Mouse (Mus musculus): ENCODE results near the gene Prkag2. TPM values are rescaled to one million over a fixed set of nuclear protein-coding genes. Genes with fewer than 3 reads are reported as not detected.

The Prkag2 gene
- polyA plus RNA-seq, 1 experiment from 2014 or later = 32.6 TPM

- no peak overlapping the region for H3K4me2 ChIP-seq (ENCODE audit: low read depth, severe bottlenecking)
- H3K27me3 ChIP-seq (ENCODE audit: control insufficient read depth, insufficient read depth, low read length) = no peaks in the 10 kb centered on the region
- H3K27ac ChIP-seq (replicated peaks; ENCODE audit: low read depth, low read length) = no peak overlapping the region
- H3K9ac ChIP-seq (ENCODE audit: low read length) = no peak overlapping the region
- WGBS = 88% methylated on average over 4 of the region's 4 CpGs
- H3K9me3 ChIP-seq (ENCODE audit: control insufficient read depth, low read length) = no peaks in the 10 kb centered on the region
- DNase-seq (ENCODE audit: low spot score) (no peak), ATAC-seq (ENCODE audit: insufficient number of reproducible peaks, low FRiP score, low TSS enrichment, low read depth) (no peak)
- no peak overlapping the region for H3K4me3 ChIP-seq (ENCODE audit: low read depth, low read length)
- H3K4me1 ChIP-seq (ENCODE audit: control insufficient read depth, insufficient read depth, low read length) = peaks cover 4% of the 10 kb centered on the region; the same call in 1 of the 2 replicates
- no peaks in the 10 kb centered on the region for H3K36me3 ChIP-seq (ENCODE audit: control insufficient read depth, insufficient read depth, low read length)
Measured at GRCm38 (mm10) chr5:24999351-24999750, 101.1 kb downstream of the Prkag2 start.

- H3K9me3 ChIP-seq (ENCODE audit: control insufficient read depth, low read length) = no peaks in the 10 kb centered on the region
- H3K4me2 ChIP-seq (ENCODE audit: low read depth, severe bottlenecking) = no peak overlapping the region
- DNase-seq (ENCODE audit: low spot score) = no peak
- no peak overlapping the region for H3K4me3 ChIP-seq (ENCODE audit: low read depth, low read length)
- H3K9ac ChIP-seq (ENCODE audit: low read length) = no peak overlapping the region
- no peaks in the 10 kb centered on the region for H3K36me3 ChIP-seq (ENCODE audit: control insufficient read depth, insufficient read depth, low read length)
- no peaks in the 10 kb centered on the region for H3K4me1 ChIP-seq (ENCODE audit: control insufficient read depth, insufficient read depth, low read length)
- 58% methylated on average over 13 of the region's 13 CpGs for WGBS
- ATAC-seq (ENCODE audit: insufficient number of reproducible peaks, low FRiP score, low TSS enrichment, low read depth) = no peak
- no peak overlapping the region for H3K27ac ChIP-seq (replicated peaks; ENCODE audit: low read depth, low read length)
- H3K27me3 ChIP-seq (ENCODE audit: control insufficient read depth, insufficient read depth, low read length) = no peaks in the 10 kb centered on the region
Measured at GRCm38 (mm10) chr5:24995576-24996100, 104.8 kb downstream of the Prkag2 start.

- no peak overlapping the region for H3K9ac ChIP-seq (ENCODE audit: low read length)
- no peaks in the 10 kb centered on the region for H3K4me1 ChIP-seq (ENCODE audit: control insufficient read depth, insufficient read depth, low read length)
- H3K27me3 ChIP-seq (ENCODE audit: control insufficient read depth, insufficient read depth, low read length) = no peaks in the 10 kb centered on the region
- H3K4me3 ChIP-seq (ENCODE audit: low read depth, low read length) = no peak overlapping the region
- WGBS = 65% methylated on average over 3 of the region's 3 CpGs
- DNase-seq (ENCODE audit: low spot score) = no peak
- no peaks in the 10 kb centered on the region for H3K9me3 ChIP-seq (ENCODE audit: control insufficient read depth, low read length)
- H3K27ac ChIP-seq (replicated peaks; ENCODE audit: low read depth, low read length) = no peak overlapping the region
- no peak for ATAC-seq (ENCODE audit: insufficient number of reproducible peaks, low FRiP score, low TSS enrichment, low read depth)
- no peak overlapping the region for H3K4me2 ChIP-seq (ENCODE audit: low read depth, severe bottlenecking)
- no peaks in the 10 kb centered on the region for H3K36me3 ChIP-seq (ENCODE audit: control insufficient read depth, insufficient read depth, low read length)
Measured at GRCm38 (mm10) chr5:24993190-24993589, 107.3 kb downstream of the Prkag2 start.

GRCm38 (mm10) chr5:24991575-24991974 is 108.9 kb downstream of the Prkag2 start:
- 65% methylated on average over 1 of the region's 1 CpGs for WGBS
- ATAC-seq (ENCODE audit: insufficient number of reproducible peaks, low FRiP score, low TSS enrichment, low read depth) = no peak

GRCm38 (mm10) chr5:24990460-24990859 is 110.0 kb downstream of the Prkag2 start:
- H3K9me3 ChIP-seq (ENCODE audit: control insufficient read depth, low read length) = no peaks in the 10 kb centered on the region
- H3K4me3 ChIP-seq (ENCODE audit: low read depth, low read length) = no peak overlapping the region
- H3K4me1 ChIP-seq (ENCODE audit: control insufficient read depth, insufficient read depth, low read length) = no peaks in the 10 kb centered on the region
- no peak overlapping the region for H3K9ac ChIP-seq (ENCODE audit: low read length)
- no peak overlapping the region for H3K4me2 ChIP-seq (ENCODE audit: low read depth, severe bottlenecking)
- DNase-seq (ENCODE audit: low spot score) (no peak), ATAC-seq (ENCODE audit: insufficient number of reproducible peaks, low FRiP score, low TSS enrichment, low read depth) (no peak)
- H3K27ac ChIP-seq (replicated peaks; ENCODE audit: low read depth, low read length) = no peak overlapping the region
- H3K36me3 ChIP-seq (ENCODE audit: control insufficient read depth, insufficient read depth, low read length) = no peaks in the 10 kb centered on the region
- WGBS = 76% methylated on average over 5 of the region's 5 CpGs
- H3K27me3 ChIP-seq (ENCODE audit: control insufficient read depth, insufficient read depth, low read length) = no peaks in the 10 kb centered on the region

More at GRCm38 (mm10) chr5:24991575-24991974, 108.9 kb downstream of the Prkag2 start:
- H3K36me3 ChIP-seq (ENCODE audit: control insufficient read depth, insufficient read depth, low read length) = no peaks in the 10 kb centered on the region
- H3K4me2 ChIP-seq (ENCODE audit: low read depth, severe bottlenecking) = no peak overlapping the region
- no peak overlapping the region for H3K9ac ChIP-seq (ENCODE audit: low read length)
- H3K27me3 ChIP-seq (ENCODE audit: control insufficient read depth, insufficient read depth, low read length) = no peaks in the 10 kb centered on the region
- no peak overlapping the region for H3K4me3 ChIP-seq (ENCODE audit: low read depth, low read length)
- no peaks in the 10 kb centered on the region for H3K9me3 ChIP-seq (ENCODE audit: control insufficient read depth, low read length)
- no peak overlapping the region for H3K27ac ChIP-seq (replicated peaks; ENCODE audit: low read depth, low read length)
- no peaks in the 10 kb centered on the region for H3K4me1 ChIP-seq (ENCODE audit: control insufficient read depth, insufficient read depth, low read length)
- no peak for DNase-seq (ENCODE audit: low spot score)

- Histone ChIP-seq H3K27me3 (ENCODE audit: control insufficient read depth, insufficient read depth, low read length) (no peaks in the 10 kb centered on the region), H3K9ac (ENCODE audit: low read length) (no peak overlapping the region), H3K4me3 (ENCODE audit: low read depth, low read length) (no peak overlapping the region), H3K4me1 (ENCODE audit: control insufficient read depth, insufficient read depth, low read length) (no peaks in the 10 kb centered on the region), H3K27ac (replicated peaks; ENCODE audit: low read depth, low read length) (no peak overlapping the region), H3K4me2 (ENCODE audit: low read depth, severe bottlenecking) (no peak overlapping the region), H3K9me3 (ENCODE audit: control insufficient read depth, low read length) (no peaks in the 10 kb centered on the region), H3K36me3 (ENCODE audit: control insufficient read depth, insufficient read depth, low read length) (no peaks in the 10 kb centered on the region)
- DNase-seq (ENCODE audit: low spot score) = no peak
- ATAC-seq (ENCODE audit: insufficient number of reproducible peaks, low FRiP score, low TSS enrichment, low read depth) = no peak
- WGBS = 60% methylated on average over 3 of the region's 3 CpGs
Measured at GRCm38 (mm10) chr5:24989683-24990082, 110.8 kb downstream of the Prkag2 start.

GRCm38 (mm10) chr5:24986956-24987355 is 113.5 kb downstream of the Prkag2 start:
- H3K9me3 ChIP-seq (ENCODE audit: control insufficient read depth, low read length) = no peaks in the 10 kb centered on the region
- 53% methylated on average over 2 of the region's 2 CpGs for WGBS
- no peak overlapping the region for H3K4me2 ChIP-seq (ENCODE audit: low read depth, severe bottlenecking)
- H3K9ac ChIP-seq (ENCODE audit: low read length) = no peak overlapping the region
- no peaks in the 10 kb centered on the region for H3K36me3 ChIP-seq (ENCODE audit: control insufficient read depth, insufficient read depth, low read length)
- no peak overlapping the region for H3K4me3 ChIP-seq (ENCODE audit: low read depth, low read length)
- DNase-seq (ENCODE audit: low spot score) (no peak), ATAC-seq (ENCODE audit: insufficient number of reproducible peaks, low FRiP score, low TSS enrichment, low read depth) (no peak)
- no peak overlapping the region for H3K27ac ChIP-seq (replicated peaks; ENCODE audit: low read depth, low read length)
- no peaks in the 10 kb centered on the region for H3K4me1 ChIP-seq (ENCODE audit: control insufficient read depth, insufficient read depth, low read length)
- H3K27me3 ChIP-seq (ENCODE audit: control insufficient read depth, insufficient read depth, low read length) = no peaks in the 10 kb centered on the region

- H3K4me3 ChIP-seq (ENCODE audit: low read depth, low read length) = no peak overlapping the region
- no peak for DNase-seq (ENCODE audit: low spot score)
- no peak overlapping the region for H3K27ac ChIP-seq (replicated peaks; ENCODE audit: low read depth, low read length)
Measured at GRCm38 (mm10) chr5:24986204-24986940, 114.1 kb downstream of the Prkag2 start.

More at GRCm38 (mm10) chr5:24986204-24986940, 114.1 kb downstream of the Prkag2 start:
- Histone ChIP-seq H3K27me3 (ENCODE audit: control insufficient read depth, insufficient read depth, low read length) (no peaks in the 10 kb centered on the region), H3K4me2 (ENCODE audit: low read depth, severe bottlenecking) (no peak overlapping the region), H3K4me1 (ENCODE audit: control insufficient read depth, insufficient read depth, low read length) (no peaks in the 10 kb centered on the region), H3K36me3 (ENCODE audit: control insufficient read depth, insufficient read depth, low read length) (no peaks in the 10 kb centered on the region), H3K9ac (ENCODE audit: low read length) (no peak overlapping the region), H3K9me3 (ENCODE audit: control insufficient read depth, low read length) (no peaks in the 10 kb centered on the region)
- ATAC-seq (ENCODE audit: insufficient number of reproducible peaks, low FRiP score, low TSS enrichment, low read depth) = no peak
- 62% methylated on average over 9 of the region's 9 CpGs for WGBS

Data from limb, embryonic 11.5 days (tissue).